ENCODE assay signal across 8 mouse cellular contexts in the genomic region with DNA sequence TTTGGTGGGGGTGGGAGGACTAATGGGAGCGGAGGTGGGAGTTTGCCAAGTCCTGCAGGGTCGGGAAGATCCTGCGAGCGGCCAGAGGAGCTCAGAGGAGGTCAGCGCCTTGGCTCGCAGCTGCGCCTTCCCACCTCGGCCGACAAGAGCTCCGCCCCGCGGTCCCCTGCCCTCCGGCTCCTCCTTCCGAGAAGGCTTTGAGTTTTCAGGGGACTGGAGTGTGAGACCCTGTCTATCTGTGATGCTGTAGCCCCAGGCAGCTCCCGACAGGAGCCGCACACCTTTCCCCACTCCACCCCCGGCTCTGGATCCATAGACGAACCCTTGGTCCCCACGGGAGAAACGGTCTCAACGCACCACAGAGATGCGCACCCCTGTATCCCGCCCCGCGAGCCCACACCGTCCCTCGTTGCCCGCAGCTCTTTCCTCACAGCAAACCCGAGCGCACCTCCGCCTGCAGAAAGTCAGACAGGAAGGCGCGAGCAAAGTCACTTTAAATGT. TPM values are rescaled to one million over a fixed set of nuclear protein-coding genes. Genes with fewer than 3 reads are reported as not detected.
DNase-seq lines count a peak whose midpoint lies in the region; ATAC-seq and TF ChIP-seq lines count a peak whose summit lies in the region.

A gene (minus strand): TSS at position 335 of the 501 bp plus-strand sequence.

- under 1% methylated on average over 33 of the region's 33 CpGs for WGBS in intestine, postnatal 0 days
- under 1% methylated on average over 32 of the region's 33 CpGs for WGBS in limb, embryonic 14.5 days
- WGBS in midbrain, embryonic 14.5 days, result under 1% methylated on average over 33 of the region's 33 CpGs

- H3K4me3 ChIP-seq in intestine, postnatal 0 days (ENCODE audit: low read depth, low read length), result peak within 1 kb of the TSS; percentile 55
- H3K4me3 ChIP-seq in limb, embryonic 14.5 days (replicated peaks; ENCODE audit: low read length), result peak within 1 kb of the TSS; percentile 61
- H3K4me3 ChIP-seq in midbrain, embryonic 14.5 days (replicated peaks; ENCODE audit: low read depth, low read length), result peak within 1 kb of the TSS; percentile 63

- peak within 1 kb of the TSS; percentile 99 for H3K4me2 ChIP-seq in intestine, postnatal 0 days (replicated peaks; ENCODE audit: low read depth)
- H3K4me2 ChIP-seq in limb, embryonic 14.5 days (replicated peaks; ENCODE audit: low read depth, low read length, severe bottlenecking), result peak within 1 kb of the TSS; percentile 92
- peak within 1 kb of the TSS; percentile 100 for H3K4me2 ChIP-seq in midbrain, embryonic 14.5 days (ENCODE audit: low read length)

- peak; percentile 55 for ATAC-seq in common myeloid progenitor, adult 5-6 weeks (replicated peaks; ENCODE audit: low read depth, poor library complexity, severe bottlenecking)
- ATAC-seq in intestine, postnatal 0 days, result peak; percentile 22; the same call in 1 of the 2 replicates
- peak; percentile 75 for ATAC-seq in limb, embryonic 14.5 days (ENCODE audit: low FRiP score, low read depth)
- peak; percentile 73 for ATAC-seq in midbrain, embryonic 14.5 days (ENCODE audit: low FRiP score, low TSS enrichment)

- H3K27me3 ChIP-seq in intestine, postnatal 0 days (replicated peaks; ENCODE audit: control insufficient read depth, insufficient read depth, low read length), result 0 out of 2 replicates have a peak, but pooled peaks cover 11% of the 10 kb centered on the region
- H3K27me3 ChIP-seq in limb, embryonic 14.5 days (ENCODE audit: control insufficient read depth, insufficient read depth, low read length), result peaks cover 12% of the 10 kb centered on the region; the same call in 1 of the 2 replicates
- H3K27me3 ChIP-seq in midbrain, embryonic 14.5 days (ENCODE audit: control insufficient read depth, insufficient read depth, low read length), result peaks cover 25% of the 10 kb centered on the region

- H3K4me1 ChIP-seq in intestine, postnatal 0 days (replicated peaks; ENCODE audit: control insufficient read depth, insufficient read depth, low read length), result no peaks in the 10 kb centered on the region; the same call in 1 of the 2 replicates
- no peaks in the 10 kb centered on the region; the same call in 1 of the 2 replicates for H3K4me1 ChIP-seq in limb, embryonic 14.5 days (ENCODE audit: control insufficient read depth, insufficient read depth, low read length)
- H3K4me1 ChIP-seq in midbrain, embryonic 14.5 days (ENCODE audit: control insufficient read depth, insufficient read depth, low read length), result no peaks in the 10 kb centered on the region

- TF ChIP-seq POLR2A in limb, embryonic 14.5 days (IDR thresholded peaks at IDR 0.05; ENCODE audit: borderline replicate concordance, extremely low read depth, insufficient read depth, insufficient read length), result 0 out of 2 replicates have a peak, but pooled peaks have one; percentile 25

- peak within 1 kb of the TSS; percentile 26 for H3K9ac ChIP-seq in intestine, postnatal 0 days (ENCODE audit: low read depth, low read length)
- H3K9ac ChIP-seq in limb, embryonic 14.5 days (ENCODE audit: low read depth, low read length, severe bottlenecking), result peak within 1 kb of the TSS; percentile 53
- H3K9ac ChIP-seq in midbrain, embryonic 14.5 days (replicated peaks; ENCODE audit: low read length), result peak within 1 kb of the TSS; percentile 57

- DNase-seq in heart, adult 11 months, result peak; percentile 97
- no peak for DNase-seq in heart, adult 8-10 months (ENCODE audit: low spot score)
- peak; percentile 28 to 51 for DNase-seq in gastrocnemius, postnatal 4 days (ENCODE audit: low spot score in 2 of 2)
- DNase-seq in limb, embryonic 14.5 days (ENCODE audit: low spot score), result peak; percentile 63
- DNase-seq in midbrain, embryonic 14.5 days, result peak; percentile 72
- DNase-seq in urinary bladder, adult 18-20 months (ENCODE audit: low spot score in 2 of 2), result peak; percentile 2 to 31

- TF ChIP-seq CTCF in intestine, postnatal 0 days (IDR thresholded peaks at IDR 0.05; ENCODE audit: low read depth), result no peak

- no peak within 1 kb of the TSS for H3K27ac ChIP-seq in intestine, postnatal 0 days (ENCODE audit: low read depth, low read length)
- 0 out of 2 replicates have a peak within 1 kb of the TSS, but pooled peaks have one; percentile 38 for H3K27ac ChIP-seq in limb, embryonic 14.5 days (replicated peaks; ENCODE audit: low read depth, low read length)
- no peak within 1 kb of the TSS for H3K27ac ChIP-seq in midbrain, embryonic 14.5 days (replicated peaks; ENCODE audit: low read depth, low read length)

- H3K36me3 ChIP-seq in intestine, postnatal 0 days (ENCODE audit: control insufficient read depth, insufficient read depth), result no peaks in the 10 kb centered on the region
- H3K36me3 ChIP-seq in limb, embryonic 14.5 days (ENCODE audit: control insufficient read depth, insufficient read depth, low read length), result no peaks in the 10 kb centered on the region
- no peaks in the 10 kb centered on the region for H3K36me3 ChIP-seq in midbrain, embryonic 14.5 days (ENCODE audit: control insufficient read depth, insufficient read depth, low read length)

- H3K9me3 ChIP-seq in intestine, postnatal 0 days (ENCODE audit: control insufficient read depth), result no peaks in the 10 kb centered on the region
- H3K9me3 ChIP-seq in limb, embryonic 14.5 days (ENCODE audit: control insufficient read depth, low read length), result peaks cover 7% of the 10 kb centered on the region
- peaks cover 5% of the 10 kb centered on the region; the same call in 1 of the 2 replicates for H3K9me3 ChIP-seq in midbrain, embryonic 14.5 days (ENCODE audit: control insufficient read depth, low read length)

RNA-seq across cellular contexts. Expression of the gene that starts here (rescaled TPM):
- 1 to 10 TPM; 3.1 to 7.0 (median 4.3) TPM for total RNA-seq in heart, adult 8-10 months (2022)
- total RNA-seq in common myeloid progenitor, adult 5-6 weeks (2017), result not detected in 2 replicates
- total RNA-seq in gastrocnemius, postnatal 4 days (2021), result 10 to 100 TPM; 50.7 to 62.7 TPM
- polyA plus RNA-seq in intestine, postnatal 0 days (2015; fragmentation: Nextera tagmentation; extraction: Ambion mirVana), result 1.1 and 1.2 TPM in 2 replicates
- 13.9 and 17.2 TPM in 2 replicates for polyA plus RNA-seq in limb, embryonic 14.5 days (2012; rRNA removed)
- 10.5 and 10.8 TPM in 2 replicates for polyA plus RNA-seq in limb, embryonic 14.5 days (2014; fragmentation: Nextera tagmentation; extraction: Ambion mirVana)
- 0.84 and 2.2 TPM in 2 replicates for polyA plus RNA-seq in midbrain, embryonic 14.5 days (2014; fragmentation: Nextera tagmentation; extraction: Ambion mirVana)

Comparison
In these comparisons a context has a peak if more than half of its experiments do, and no peak if none do; other contexts are left out.
1. RNA of the gene that starts here (total RNA-seq): 50.7 to 62.7 TPM in gastrocnemius, postnatal 4 days; 3.1 to 7.0 TPM in heart, adult 8-10 months and not detected in common myeloid progenitor, adult 5-6 weeks; every median in the first group is over 4 times any median in the second.
2. Peak in ATAC-seq in common myeloid progenitor, adult 5-6 weeks; RNA of the gene not detected or under 1 TPM.
3. ATAC-seq: peak in every context shown above with its lines; median percentile 75 in limb, embryonic 14.5 days; 73 in midbrain, embryonic 14.5 days; 55 in common myeloid progenitor, adult 5-6 weeks; 22 in intestine, postnatal 0 days.
4. Peak in every context shown above with its lines, with median percentiles within 50 percentile points of each other: H3K4me2 ChIP-seq, H3K4me3 ChIP-seq and H3K9ac ChIP-seq.